Mouse (Mus musculus): ENCODE data around the gene Myh6. TPM values are rescaled to one million over a fixed set of nuclear protein-coding genes. Genes with fewer than 3 reads are reported as not detected.
"Not testable (repeated sequence)": the region's sequence is repeated elsewhere in the genome, so short reads cannot be mapped to it uniquely, and the experiment has no call there.

Gene Myh6
- polyA plus RNA-seq, 2 experiments: 2.1 to 7.3 TPM

- Histone ChIP-seq H3K4me2 (replicated peaks; ENCODE audit: low read depth, low read length, severe bottlenecking) (no peak overlapping the region), H3K27me3 (ENCODE audit: control insufficient read depth, insufficient read depth, low read length) (no peaks in the 10 kb centered on the region), H3K4me1 (ENCODE audit: control insufficient read depth, insufficient read depth, low read length) (no peaks in the 10 kb centered on the region), H3K9ac (ENCODE audit: low read depth, low read length, severe bottlenecking) (no peak overlapping the region), H3K9me3 (ENCODE audit: control insufficient read depth, low read length) (no peaks in the 10 kb centered on the region), H3K36me3 (ENCODE audit: control insufficient read depth, insufficient read depth, low read length) (no peaks in the 10 kb centered on the region), H3K27ac (replicated peaks; ENCODE audit: low read depth, low read length) (no peak overlapping the region), H3K4me3 (replicated peaks; ENCODE audit: low read length) (no peak overlapping the region)
- WGBS: 95% methylated on average over 7 of the region's 7 CpGs
- no peak for TF ChIP-seq POLR2A (IDR thresholded peaks at IDR 0.05; ENCODE audit: borderline replicate concordance, extremely low read depth, insufficient read depth, insufficient read length)
- no peak for DNase-seq (ENCODE audit: low spot score)
- ATAC-seq (ENCODE audit: low FRiP score, low read depth): no peak
Observed at GRCm38 (mm10) chr14:54981934-54982333, 15.2 kb upstream of the Myh6 start.

- H3K27ac ChIP-seq (replicated peaks; ENCODE audit: low read depth, low read length): no peak overlapping the region
- no peaks in the 10 kb centered on the region for H3K4me1 ChIP-seq (ENCODE audit: control insufficient read depth, insufficient read depth, low read length)
- H3K27me3 ChIP-seq (ENCODE audit: control insufficient read depth, insufficient read depth, low read length): no peaks in the 10 kb centered on the region
- DNase-seq (ENCODE audit: low spot score) (no peak), ATAC-seq (ENCODE audit: low FRiP score, low read depth) (no peak)
- no peak for TF ChIP-seq POLR2A (IDR thresholded peaks at IDR 0.05; ENCODE audit: borderline replicate concordance, extremely low read depth, insufficient read depth, insufficient read length)
- 89% methylated on average over 8 of the region's 8 CpGs for WGBS
- no peaks in the 10 kb centered on the region for H3K9me3 ChIP-seq (ENCODE audit: control insufficient read depth, low read length)
- H3K36me3 ChIP-seq (ENCODE audit: control insufficient read depth, insufficient read depth, low read length): no peaks in the 10 kb centered on the region
- H3K9ac ChIP-seq (ENCODE audit: low read depth, low read length, severe bottlenecking): no peak overlapping the region
- H3K4me3 ChIP-seq (replicated peaks; ENCODE audit: low read length): no peak overlapping the region
- no peak overlapping the region for H3K4me2 ChIP-seq (replicated peaks; ENCODE audit: low read depth, low read length, severe bottlenecking)
Observed at GRCm38 (mm10) chr14:54978664-54979063, 11.9 kb upstream of the Myh6 start.

- H3K4me1 ChIP-seq (ENCODE audit: control insufficient read depth, insufficient read depth, low read length): no peaks in the 10 kb centered on the region
- H3K4me3 ChIP-seq (replicated peaks; ENCODE audit: low read length): no peak within 1 kb of the TSS
- WGBS: 65% methylated on average over 1 of the region's 1 CpGs
- no peaks in the 10 kb centered on the region for H3K36me3 ChIP-seq (ENCODE audit: control insufficient read depth, insufficient read depth, low read length)
- no peak within 1 kb of the TSS for H3K4me2 ChIP-seq (replicated peaks; ENCODE audit: low read depth, low read length, severe bottlenecking)
- no peaks in the 10 kb centered on the region for H3K27me3 ChIP-seq (ENCODE audit: control insufficient read depth, insufficient read depth, low read length)
- H3K9ac ChIP-seq (ENCODE audit: low read depth, low read length, severe bottlenecking): no peak within 1 kb of the TSS
- H3K9me3 ChIP-seq (ENCODE audit: control insufficient read depth, low read length): no peaks in the 10 kb centered on the region
- TF ChIP-seq POLR2A (IDR thresholded peaks at IDR 0.05; ENCODE audit: borderline replicate concordance, extremely low read depth, insufficient read depth, insufficient read length): no peak
- ATAC-seq (ENCODE audit: low FRiP score, low read depth) (no peak), DNase-seq (ENCODE audit: low spot score) (no peak)
- H3K27ac ChIP-seq (replicated peaks; ENCODE audit: low read depth, low read length): no peak within 1 kb of the TSS
Observed at GRCm38 (mm10) chr14:54976633-54977032, 9.9 kb upstream of the Myh6 start, which contains the start of gene Gm17428. Gm17428 (plus strand) TSS chr14:54976933.

GRCm38 (mm10) chr14:54974068-54974791, 7.5 kb upstream of the Myh6 start:
- whole genome bisulfite sequencing: 85% methylated on average over 6 of the region's 6 CpGs
- ATAC-seq (ENCODE audit: low FRiP score, low read depth): no peak
- H3K27ac ChIP-seq (replicated peaks; ENCODE audit: low read depth, low read length): no peak overlapping the region
- TF ChIP-seq POLR2A (IDR thresholded peaks at IDR 0.05; ENCODE audit: borderline replicate concordance, extremely low read depth, insufficient read depth, insufficient read length): no peak
- H3K4me3 ChIP-seq (replicated peaks; ENCODE audit: low read length): no peak overlapping the region
- H3K27me3 ChIP-seq (ENCODE audit: control insufficient read depth, insufficient read depth, low read length): no peaks in the 10 kb centered on the region
- no peak for DNase-seq (ENCODE audit: low spot score)
- no peaks in the 10 kb centered on the region for H3K4me1 ChIP-seq (ENCODE audit: control insufficient read depth, insufficient read depth, low read length)
- no peak overlapping the region for H3K4me2 ChIP-seq (replicated peaks; ENCODE audit: low read depth, low read length, severe bottlenecking)
- no peak overlapping the region for H3K9ac ChIP-seq (ENCODE audit: low read depth, low read length, severe bottlenecking)
- H3K36me3 ChIP-seq (ENCODE audit: control insufficient read depth, insufficient read depth, low read length): no peaks in the 10 kb centered on the region
- no peaks in the 10 kb centered on the region for H3K9me3 ChIP-seq (ENCODE audit: control insufficient read depth, low read length)

GRCm38 (mm10) chr14:54972786-54973185, 6.1 kb upstream of the Myh6 start:
- H3K4me1 ChIP-seq (ENCODE audit: control insufficient read depth, insufficient read depth, low read length); DNase-seq (ENCODE audit: low spot score); H3K4me3 ChIP-seq (replicated peaks; ENCODE audit: low read length); H3K9me3 ChIP-seq (ENCODE audit: control insufficient read depth, low read length); H3K4me2 ChIP-seq (replicated peaks; ENCODE audit: low read depth, low read length, severe bottlenecking); ATAC-seq (ENCODE audit: low FRiP score, low read depth); H3K27ac ChIP-seq (replicated peaks; ENCODE audit: low read depth, low read length); H3K9ac ChIP-seq (ENCODE audit: low read depth, low read length, severe bottlenecking); H3K36me3 ChIP-seq (ENCODE audit: control insufficient read depth, insufficient read depth, low read length); H3K27me3 ChIP-seq (ENCODE audit: control insufficient read depth, insufficient read depth, low read length): not testable (repeated sequence)
- 96% methylated on average over 7 of the region's 11 CpGs for WGBS
